Mouse (Mus musculus): ENCODE measurements at regions not wholly inside any gene's neighbourhood (a gene's known extent, or its start where the extent isn't known, plus 50 kb on each side); places are given as distances from the start of the nearest gene placed in this dataset.

DNA sequence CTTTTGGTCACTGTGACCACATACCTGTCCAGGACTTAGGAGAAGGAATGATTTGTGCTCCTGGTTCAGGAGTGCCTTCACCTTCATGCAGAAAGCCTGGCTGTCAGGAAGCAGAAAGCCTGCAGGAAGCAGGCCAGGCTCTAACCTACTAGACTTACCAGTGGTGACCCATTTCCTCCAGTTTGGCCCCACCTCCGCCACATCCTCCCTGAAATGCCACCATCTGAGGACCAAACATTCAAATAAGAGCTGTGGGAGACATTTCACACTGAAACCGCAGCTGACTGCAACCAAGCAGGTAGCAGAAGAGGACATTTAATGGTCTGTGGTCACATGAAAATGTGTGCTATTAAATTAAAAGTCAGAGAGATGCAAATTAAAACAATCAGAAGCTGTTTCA lies 50.3 kb upstream of the Armc2 start:
- CTCF ChIA-PET: no interaction called here
